Mouse (Mus musculus): ENCODE data around the gene Tmem151b. TPM values are rescaled to one million over a fixed set of nuclear protein-coding genes. Genes with fewer than 3 reads are reported as not detected.
A peak's percentile ranks its signal among the peaks of the same experiment; 100 is the strongest.

Gene Tmem151b
- polyA plus RNA-seq, 1 experiment from 2014 or later: 34.5 TPM

DNA sequence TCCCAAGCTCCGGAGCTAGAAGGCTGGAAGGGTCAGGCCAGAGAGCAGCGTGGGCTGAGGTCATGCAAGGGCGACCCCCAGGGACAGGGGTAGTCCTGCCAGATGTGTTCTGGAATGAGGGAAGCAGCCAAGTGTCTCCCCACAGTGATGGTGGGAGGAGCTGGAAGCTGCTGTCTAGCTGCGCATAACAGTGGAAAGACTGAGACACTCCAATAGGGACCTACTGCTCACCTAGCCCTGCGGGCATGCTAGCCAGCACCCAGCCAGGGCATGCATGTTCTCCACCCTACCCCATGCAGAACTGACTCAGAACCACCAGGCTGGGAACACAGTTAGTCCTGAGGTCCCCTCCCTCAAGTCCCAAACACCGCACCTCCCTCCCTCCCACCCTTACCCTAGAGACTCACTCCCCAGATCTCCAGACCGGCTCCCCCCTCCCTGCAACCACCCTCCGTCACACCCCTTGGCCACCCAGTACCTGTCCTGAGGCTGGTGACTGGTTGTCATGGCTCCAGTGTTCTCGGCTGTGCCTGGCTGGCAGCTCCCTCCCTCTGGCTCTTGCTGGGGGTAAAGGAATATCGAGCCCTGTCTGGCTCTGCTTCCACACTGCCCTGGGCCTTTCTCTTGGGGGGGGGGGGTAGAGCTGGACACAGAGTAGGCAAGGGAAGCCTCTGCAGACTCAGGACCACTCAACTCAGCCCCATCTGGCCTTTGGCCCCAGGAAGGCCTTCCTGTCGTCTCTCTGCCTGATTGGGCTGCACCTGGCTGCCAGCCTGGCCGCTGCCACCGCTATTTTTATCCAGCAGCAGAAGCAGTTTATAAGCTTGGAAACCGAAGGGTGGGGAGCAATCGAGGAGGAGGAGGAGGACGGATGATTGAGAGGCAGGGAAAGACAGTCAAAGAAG lies 42.5 kb upstream of the Tmem151b start:
- WGBS: 57% methylated on average over 16 of the region's 16 CpGs
- Histone ChIP-seq H3K4me2 (replicated peaks) (peak overlapping the region; percentile 17), H3K36me3 (0 out of 2 replicates have a peak, but pooled peaks cover 3% of the 10 kb centered on the region), H3K27me3 (no peaks in the 10 kb centered on the region), H3K4me3 (no peak overlapping the region), H3K4me1 (peaks cover 49% of the 10 kb centered on the region), H3K27ac (replicated peaks) (0 out of 2 replicates have a peak overlapping the region, but pooled peaks have one; percentile 12), H3K9me3 (no peaks in the 10 kb centered on the region), H3K9ac (replicated peaks) (peak overlapping the region; percentile 17; the same call in 1 of the 2 replicates)
- no peak for ATAC-seq (replicated peaks)

DNA sequence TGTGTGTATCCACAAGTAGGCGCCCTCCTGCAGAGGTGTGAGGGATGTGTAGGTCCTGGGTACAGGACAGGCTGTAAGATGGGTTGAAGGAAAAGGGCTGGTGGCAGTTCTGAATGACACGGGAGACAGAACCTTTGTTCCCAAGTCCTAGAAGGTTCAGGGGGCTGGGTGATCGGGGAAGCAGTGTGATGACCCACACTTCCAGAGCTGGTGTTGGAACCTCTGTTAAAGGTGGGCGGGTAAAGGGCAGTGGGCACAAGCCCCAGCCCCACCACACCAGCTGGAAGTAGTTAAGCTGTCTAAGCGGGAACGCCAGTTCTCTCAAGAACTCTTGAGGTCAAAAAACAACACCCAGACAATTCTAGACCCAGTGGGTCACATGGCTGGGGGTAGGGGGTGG lies 40.9 kb upstream of the Tmem151b start:
- peaks cover 33% of the 10 kb centered on the region for H3K4me1 ChIP-seq
- no peak overlapping the region for H3K4me3 ChIP-seq
- 89% methylated on average over 6 of the region's 6 CpGs for WGBS
- H3K9me3 ChIP-seq: no peaks in the 10 kb centered on the region
- H3K27me3 ChIP-seq: no peaks in the 10 kb centered on the region
- 0 out of 2 replicates have a peak, but pooled peaks cover 10% of the 10 kb centered on the region for H3K36me3 ChIP-seq
- no peak overlapping the region for H3K9ac ChIP-seq (replicated peaks)
- no peak for ATAC-seq (replicated peaks)
- H3K27ac ChIP-seq (replicated peaks): no peak overlapping the region
- no peak overlapping the region for H3K4me2 ChIP-seq (replicated peaks)

DNA sequence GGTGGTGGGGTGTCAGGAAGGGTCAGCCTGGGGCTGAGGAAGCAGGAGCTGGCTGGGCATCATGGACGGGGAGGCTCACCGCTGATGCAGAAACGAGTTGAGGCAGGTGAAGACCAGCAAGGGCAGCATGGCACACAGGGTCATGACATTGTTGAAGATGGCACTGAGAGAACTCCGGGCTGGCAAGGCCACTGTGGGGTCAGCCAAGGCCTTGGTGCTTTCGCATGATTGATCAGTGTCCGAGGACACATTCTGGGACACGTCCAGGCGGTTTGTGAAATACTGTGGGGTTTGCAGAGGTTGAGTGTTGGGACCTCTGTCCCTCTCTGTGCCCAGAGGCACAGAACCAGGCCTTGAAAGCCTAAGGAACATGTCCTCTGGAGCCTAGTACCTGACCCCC lies 40.4 kb upstream of the Tmem151b start:
- 0 out of 2 replicates have a peak, but pooled peaks cover 10% of the 10 kb centered on the region for H3K36me3 ChIP-seq
- no peak overlapping the region for H3K4me2 ChIP-seq (replicated peaks)
- H3K4me3 ChIP-seq: no peak overlapping the region
- no peak for ATAC-seq (replicated peaks)
- 94% methylated on average over 8 of the region's 8 CpGs for WGBS
- no peaks in the 10 kb centered on the region for H3K9me3 ChIP-seq
- no peak overlapping the region for H3K27ac ChIP-seq (replicated peaks)
- no peaks in the 10 kb centered on the region for H3K27me3 ChIP-seq
- no peak overlapping the region for H3K9ac ChIP-seq (replicated peaks)
- H3K4me1 ChIP-seq: peaks cover 33% of the 10 kb centered on the region

DNA sequence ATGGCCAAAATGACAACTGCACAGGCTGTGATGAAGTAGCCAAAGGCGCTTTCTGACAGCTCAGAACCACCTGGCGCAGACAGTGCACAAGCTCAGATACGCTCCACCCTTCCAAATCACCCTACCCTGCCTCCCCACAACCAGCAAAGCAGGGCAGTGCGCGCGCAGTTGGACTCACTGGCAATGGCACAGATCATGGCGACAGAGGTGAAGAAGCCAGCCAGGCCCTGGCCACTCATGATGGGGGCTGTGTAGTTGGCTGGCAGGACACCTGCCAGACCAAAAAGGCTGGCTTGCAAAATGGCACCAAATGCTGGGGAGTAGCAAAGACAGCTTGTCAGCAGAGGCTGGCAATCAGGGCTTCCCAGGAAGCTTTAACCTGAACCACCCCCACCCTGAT lies 39.8 kb upstream of the Tmem151b start:
- H3K4me3 ChIP-seq: no peak overlapping the region
- H3K36me3 ChIP-seq: 0 out of 2 replicates have a peak, but pooled peaks cover 10% of the 10 kb centered on the region
- no peak overlapping the region for H3K9ac ChIP-seq (replicated peaks)
- H3K4me1 ChIP-seq: peaks cover 33% of the 10 kb centered on the region
- ATAC-seq (replicated peaks): no peak
- H3K4me2 ChIP-seq (replicated peaks): no peak overlapping the region
- WGBS: 98% methylated on average over 7 of the region's 7 CpGs
- no peak overlapping the region for H3K27ac ChIP-seq (replicated peaks)
- H3K27me3 ChIP-seq: no peaks in the 10 kb centered on the region
- H3K9me3 ChIP-seq: no peaks in the 10 kb centered on the region

DNA sequence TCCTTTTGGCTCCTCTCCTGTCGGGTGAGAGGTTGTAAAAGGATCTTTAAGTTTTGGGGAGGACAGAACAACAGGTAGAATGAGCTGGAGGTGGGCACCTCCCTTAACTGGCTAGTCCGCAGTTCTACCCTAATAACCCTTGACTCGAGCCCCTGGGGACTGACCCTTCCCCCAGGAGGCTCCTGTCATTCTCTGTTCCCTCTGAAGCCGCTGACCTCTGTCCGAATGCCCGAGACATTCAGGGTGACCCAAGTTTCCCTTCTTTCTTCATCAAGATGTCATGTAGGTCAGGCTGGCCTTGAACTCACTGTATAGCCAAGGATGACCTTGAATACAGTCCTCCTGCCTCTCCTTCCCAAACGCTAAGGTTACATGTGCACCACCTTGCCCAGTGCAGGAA lies 38.9 kb upstream of the Tmem151b start:
- no peak overlapping the region for H3K4me3 ChIP-seq
- no peak overlapping the region for H3K27ac ChIP-seq (replicated peaks)
- no peak for ATAC-seq (replicated peaks)
- 93% methylated on average over 7 of the region's 7 CpGs for WGBS
- 0 out of 2 replicates have a peak, but pooled peaks cover 10% of the 10 kb centered on the region for H3K36me3 ChIP-seq
- H3K4me1 ChIP-seq: peaks cover 24% of the 10 kb centered on the region
- no peak overlapping the region for H3K9ac ChIP-seq (replicated peaks)
- no peaks in the 10 kb centered on the region for H3K27me3 ChIP-seq
- H3K4me2 ChIP-seq (replicated peaks): no peak overlapping the region
- H3K9me3 ChIP-seq: no peaks in the 10 kb centered on the region

DNA sequence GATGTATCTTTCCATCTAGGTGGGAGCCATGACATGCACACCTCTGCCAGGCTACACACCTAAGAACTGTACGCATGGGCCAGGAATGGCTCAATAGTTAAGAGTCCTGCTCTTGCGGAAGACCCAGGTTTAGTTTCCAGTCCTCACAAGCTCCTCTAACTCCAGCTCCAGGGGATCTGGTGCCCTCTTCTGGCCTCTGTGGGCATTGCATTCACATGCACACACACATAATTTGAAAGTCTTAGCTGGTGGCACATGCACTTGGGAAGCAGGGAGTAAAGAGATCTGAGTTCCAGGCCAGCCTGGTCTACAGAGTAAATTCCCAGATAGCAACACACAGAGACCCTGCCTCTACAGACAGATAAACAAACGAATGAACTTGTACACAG lies 37.0 kb upstream of the Tmem151b start:
- H3K27ac ChIP-seq (replicated peaks): no peak overlapping the region
- H3K27me3 ChIP-seq: no peaks in the 10 kb centered on the region
- no peaks in the 10 kb centered on the region for H3K9me3 ChIP-seq
- no peak overlapping the region for H3K9ac ChIP-seq (replicated peaks)
- peaks cover 12% of the 10 kb centered on the region for H3K4me1 ChIP-seq
- 0 out of 2 replicates have a peak, but pooled peaks cover 10% of the 10 kb centered on the region for H3K36me3 ChIP-seq
- 89% methylated on average over 3 of the region's 3 CpGs for WGBS
- no peak overlapping the region for H3K4me2 ChIP-seq (replicated peaks)
- ATAC-seq (replicated peaks): no peak
- no peak overlapping the region for H3K4me3 ChIP-seq

DNA sequence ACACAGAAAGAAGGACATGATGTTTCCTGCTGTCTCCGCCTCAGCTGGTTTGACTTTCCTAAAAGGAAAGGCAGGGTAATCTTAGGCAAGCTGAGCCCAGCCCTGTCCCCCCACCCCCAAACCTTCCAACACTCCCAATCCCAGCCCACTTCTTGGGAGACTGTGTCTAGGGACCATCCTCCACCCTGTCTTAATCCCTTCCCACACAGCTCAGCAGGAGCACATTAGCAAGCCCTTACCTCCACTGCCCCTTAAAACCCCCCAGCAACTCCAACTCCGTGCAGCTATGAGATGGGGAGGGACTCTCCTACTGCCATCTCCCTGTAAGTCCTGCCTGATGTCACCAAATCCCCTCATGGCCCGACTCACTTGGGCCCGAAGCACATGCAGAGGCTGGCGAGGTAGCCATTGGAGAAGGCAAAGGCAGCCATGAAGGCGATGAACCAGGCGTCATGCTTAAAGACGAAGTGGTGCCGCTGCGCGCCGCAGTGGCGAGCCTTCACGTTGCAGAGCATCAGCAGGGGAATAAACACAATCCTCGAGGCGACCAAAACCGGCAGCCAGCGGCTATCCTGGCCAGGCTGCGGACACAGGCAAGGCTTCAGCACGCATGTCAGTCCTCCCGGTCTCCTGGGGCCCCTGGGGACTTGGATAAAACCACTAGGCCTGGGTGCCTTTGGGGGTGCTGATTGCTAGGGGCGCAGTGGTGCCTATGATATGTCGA lies 36.4 kb upstream of the Tmem151b start:
- Histone ChIP-seq H3K4me2 (replicated peaks) (no peak overlapping the region), H3K27ac (replicated peaks) (no peak overlapping the region), H3K27me3 (no peaks in the 10 kb centered on the region), H3K9ac (replicated peaks) (no peak overlapping the region), H3K9me3 (no peaks in the 10 kb centered on the region), H3K36me3 (0 out of 2 replicates have a peak, but pooled peaks cover 10% of the 10 kb centered on the region), H3K4me1 (peaks cover 12% of the 10 kb centered on the region), H3K4me3 (no peak overlapping the region)
- 63% methylated on average over 23 of the region's 23 CpGs for WGBS
- ATAC-seq (replicated peaks): no peak

DNA sequence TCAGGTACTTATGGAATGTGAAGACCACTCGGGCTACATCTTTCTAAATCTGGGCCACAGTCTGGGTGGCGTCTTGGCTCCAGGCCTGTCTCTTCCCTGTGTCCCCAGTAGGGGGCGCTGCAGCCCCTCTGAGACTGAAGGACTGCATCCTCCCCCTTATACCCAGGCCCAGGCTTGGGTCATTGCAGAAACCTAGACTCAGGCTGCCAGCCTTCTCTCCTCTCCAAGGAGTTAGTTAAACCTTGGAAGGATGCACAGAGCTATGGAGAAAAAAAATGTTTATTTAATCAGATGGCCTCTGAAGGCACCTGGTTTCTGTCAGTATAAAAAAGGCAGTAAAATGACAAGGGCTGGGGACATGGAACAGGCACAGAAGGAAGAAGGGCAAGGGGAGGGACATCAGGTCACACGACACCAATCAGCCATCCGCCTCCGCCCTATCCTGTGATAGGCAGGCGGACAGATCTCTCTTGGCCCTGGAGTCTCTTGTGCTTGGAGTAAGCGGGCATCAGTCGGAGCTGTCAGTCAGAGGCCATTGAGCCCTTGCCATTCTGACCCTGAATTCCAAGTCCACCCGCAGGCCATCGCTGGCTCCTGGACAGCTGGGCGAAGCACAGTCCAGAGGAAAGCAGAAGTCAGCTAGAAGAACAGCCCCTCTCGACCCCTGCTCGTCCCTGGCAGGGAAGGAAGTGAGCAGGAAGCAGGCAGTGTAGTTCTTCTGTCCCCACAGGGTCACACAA lies 35.6 kb upstream of the Tmem151b start:
- 35% methylated on average over 14 of the region's 14 CpGs for WGBS
- Histone ChIP-seq H3K9ac (replicated peaks) (0 out of 2 replicates have a peak overlapping the region, but pooled peaks have one; percentile 0), H3K4me3 (no peak overlapping the region), H3K9me3 (no peaks in the 10 kb centered on the region), H3K4me1 (peaks cover 12% of the 10 kb centered on the region), H3K4me2 (replicated peaks) (no peak overlapping the region), H3K36me3 (0 out of 2 replicates have a peak, but pooled peaks cover 10% of the 10 kb centered on the region), H3K27ac (replicated peaks) (peak overlapping the region; percentile 44; the same call in 1 of the 2 replicates), H3K27me3 (no peaks in the 10 kb centered on the region)
- ATAC-seq (replicated peaks): peak; percentile 40

DNA sequence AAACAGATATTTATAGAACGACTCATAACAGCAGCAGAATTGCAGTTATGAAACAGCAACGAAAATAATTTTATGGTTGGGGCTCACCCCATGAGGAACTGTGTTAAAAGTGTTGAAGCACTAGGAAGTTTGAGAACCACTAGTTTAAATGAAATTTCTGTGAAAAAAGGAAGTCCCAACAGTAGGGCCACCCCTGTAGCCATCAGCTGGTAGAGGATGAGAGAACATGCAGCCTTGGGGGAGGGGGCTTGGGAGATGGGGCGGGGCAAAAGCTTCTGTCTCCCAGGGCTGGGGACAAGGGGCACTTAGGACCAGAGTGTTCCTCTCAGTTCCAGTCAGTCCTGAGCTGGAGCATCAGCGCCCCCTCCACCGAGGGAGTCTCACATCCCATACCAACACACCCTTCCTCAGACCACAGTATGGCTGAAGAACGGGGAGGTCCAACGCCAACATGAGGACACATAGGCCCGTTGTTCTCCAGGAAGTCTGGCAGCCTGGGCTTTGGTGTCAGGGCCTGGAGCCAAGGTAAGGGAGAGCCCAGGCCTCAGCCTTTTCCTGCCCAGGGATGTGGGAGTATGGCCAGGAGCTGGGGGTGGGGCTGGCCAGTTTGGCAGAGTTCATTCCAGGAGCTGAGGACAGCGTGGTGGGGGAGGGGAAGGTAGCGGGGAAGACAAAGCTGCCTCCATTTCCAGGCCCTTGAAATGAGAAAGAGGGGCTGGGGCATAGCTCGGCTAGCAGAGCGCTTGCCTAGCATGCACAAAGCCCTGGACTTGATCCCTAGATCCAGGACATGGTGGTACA lies 34.8 kb upstream of the Tmem151b start:
- Histone ChIP-seq H3K27ac (replicated peaks) (peak overlapping the region; percentile 44; the same call in 1 of the 2 replicates), H3K9me3 (no peaks in the 10 kb centered on the region), H3K4me3 (no peak overlapping the region), H3K4me2 (replicated peaks) (no peak overlapping the region), H3K27me3 (no peaks in the 10 kb centered on the region), H3K4me1 (peaks cover 12% of the 10 kb centered on the region), H3K36me3 (0 out of 2 replicates have a peak, but pooled peaks cover 10% of the 10 kb centered on the region), H3K9ac (replicated peaks) (0 out of 2 replicates have a peak overlapping the region, but pooled peaks have one; percentile 0)
- peak; percentile 42 for ATAC-seq (replicated peaks)
- 29% methylated on average over 12 of the region's 12 CpGs for WGBS

DNA sequence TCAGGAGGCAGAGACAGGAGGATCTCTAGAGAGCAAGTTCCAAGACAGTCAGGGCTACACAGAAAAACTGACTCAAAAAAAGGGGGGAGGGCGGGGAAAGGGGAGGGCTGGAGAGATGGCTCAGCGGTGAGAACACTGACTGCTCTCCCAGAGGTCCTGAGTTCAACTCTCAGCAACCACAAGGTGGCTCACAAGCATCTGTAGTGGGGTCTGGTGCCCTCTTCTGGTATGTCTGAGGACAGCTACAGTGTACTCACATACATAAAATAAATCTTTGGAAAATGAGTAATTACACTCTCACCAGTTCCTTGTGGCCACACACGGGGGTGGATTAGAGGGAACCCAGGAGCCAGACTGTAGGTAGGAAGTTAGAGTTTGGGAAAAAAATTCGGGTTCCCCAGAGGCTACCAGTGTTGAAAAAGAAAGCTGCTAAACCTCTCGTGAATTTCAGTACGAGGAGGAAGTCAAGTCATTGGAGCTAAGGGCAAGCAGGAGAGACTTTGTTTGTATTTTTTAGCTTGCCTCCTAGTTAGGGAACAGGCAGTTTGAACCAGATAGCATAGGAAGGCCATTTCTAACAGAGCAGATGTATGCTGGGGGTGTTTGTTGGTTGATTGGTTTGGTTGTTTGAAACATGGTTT lies 33.4 kb upstream of the Tmem151b start:
- H3K9ac ChIP-seq (replicated peaks): no peak overlapping the region
- WGBS: 77% methylated on average over 6 of the region's 6 CpGs
- H3K9me3 ChIP-seq: no peaks in the 10 kb centered on the region
- H3K4me2 ChIP-seq (replicated peaks): no peak overlapping the region
- no peak overlapping the region for H3K4me3 ChIP-seq
- peaks cover 12% of the 10 kb centered on the region for H3K4me1 ChIP-seq
- no peak for ATAC-seq (replicated peaks)
- no peak overlapping the region for H3K27ac ChIP-seq (replicated peaks)
- 0 out of 2 replicates have a peak, but pooled peaks cover 10% of the 10 kb centered on the region for H3K36me3 ChIP-seq
- H3K27me3 ChIP-seq: no peaks in the 10 kb centered on the region

All from forebrain, embryonic 15.5 days (tissue).